Mouse (Mus musculus) limb, embryonic 14.5 days (tissue): ENCODE data around the gene Fam167b. TPM values are rescaled to one million over a fixed set of nuclear protein-coding genes. Genes with fewer than 3 reads are reported as not detected.
A peak's percentile ranks its signal among the peaks of the same experiment; 100 is the strongest.

Experiments used
- ATAC-seq: fragments of 200-750 bp; cut with Nextera tagmentation; 2 replicates; pipeline ENCODE4 v1.8.0; 2017; ENCODE audit warnings: low read depth, moderate number of reproducible peaks, moderate TSS enrichment; ENCODE audit not compliant: low FRiP score
- DNase-seq: peaks from one replicate; pipeline ENCODE4 v3.0.0-alpha.2; 2015; ENCODE audit warnings: low spot score
- H3K27ac ChIP-seq: fragments of 300-500 bp; sonication (generic); replicated peaks from 2 replicates; pipeline ENCODE4 v1.5.1; 2014; ENCODE audit warnings: low read depth, mild to moderate bottlenecking, low read length, moderate library complexity, mixed read lengths
- H3K27me3 ChIP-seq: fragments of 300-500 bp; sonication (generic); 2 replicates; pipeline ENCODE4 v1.6.1; 2014; ENCODE audit warnings: low read length, mixed read lengths; ENCODE audit not compliant: control insufficient read depth, insufficient read depth
- H3K36me3 ChIP-seq: fragments of 300-500 bp; sonication (generic); 2 replicates; pipeline ENCODE4 v1.6.1; 2014; ENCODE audit warnings: mild to moderate bottlenecking, low read length, moderate library complexity, mixed read lengths; ENCODE audit not compliant: control insufficient read depth, insufficient read depth
- H3K4me1 ChIP-seq: fragments of 300-500 bp; sonication (generic); 2 replicates; pipeline ENCODE4 v1.6.1; 2014; ENCODE audit warnings: antibody characterized with exemption, low read length, mixed read lengths; ENCODE audit not compliant: control insufficient read depth, insufficient read depth
- H3K4me2 ChIP-seq: fragments of 300-500 bp; sonication (generic); replicated peaks from 2 replicates; pipeline ENCODE4 v1.6.1; 2014; ENCODE audit warnings: low read depth, mild to moderate bottlenecking, low read length, moderate library complexity; ENCODE audit not compliant: severe bottlenecking
- H3K4me3 ChIP-seq: fragments of 300-500 bp; sonication (generic); replicated peaks from 2 replicates; pipeline ENCODE4 v1.5.1; 2014; ENCODE audit warnings: low read length
- H3K9ac ChIP-seq: fragments of 300-500 bp; sonication (generic); 2 replicates; pipeline ENCODE4 v1.6.1; 2014; ENCODE audit warnings: mild to moderate bottlenecking, low read depth, low read length, moderate library complexity; ENCODE audit not compliant: severe bottlenecking
- H3K9me3 ChIP-seq: fragments of 300-500 bp; sonication (generic); 2 replicates; pipeline ENCODE4 v1.6.1; 2016; ENCODE audit warnings: low read length; ENCODE audit not compliant: control insufficient read depth
- POLR2A ChIP-seq: fragments of 200-500 bp; IDR thresholded peaks from 2 replicates; pipeline ENCODE4 v1.8.0; 2012; ENCODE audit warnings: inconsistent platforms, mild to moderate bottlenecking, moderate library complexity, borderline replicate concordance; ENCODE audit not compliant: insufficient read depth, insufficient read length; ENCODE audit errors: extremely low read depth
- WGBS: fragments of 180-500 bp; shearing (Covaris S2); extraction: QIAGEN DNeasy Blood & Tissue Kit; methylation state at CpG from one replicate; pipeline ENCODE4 v1.1.7; 2014; 5-methylcytosine and 5-hydroxymethylcytosine counted together
- polyA plus RNA-seq, 2 experiments: library from polyadenylated mRNA; depleted of rRNA in 1 of 2; stranded (reverse) in 1 of 2; unstranded in 1 of 2; fragments of >200 nt; fragmentation: Nextera tagmentation in 1 of 2; extraction: Ambion mirVana in 1 of 2; gene quantifications; 2 replicates each; pipeline versions ENCODE4 v1.2.1 to v1.2.3; 2012 to 2014

Gene Fam167b
- 7.3 and 8.2 TPM in 2 replicates for polyA plus RNA-seq (2012; rRNA removed)
- 4.1 and 5.3 TPM in 2 replicates for polyA plus RNA-seq (2014; fragmentation: Nextera tagmentation; extraction: Ambion mirVana)

- DNase-seq (no peak), ATAC-seq (no peak)
- H3K36me3 ChIP-seq = no peaks in the 10 kb centered on the region
- WGBS = 90% methylated on average over 5 of the region's 5 CpGs
- TF ChIP-seq POLR2A = no peak
- no peak within 1 kb of the TSS for H3K4me3 ChIP-seq
- H3K27me3 ChIP-seq = no peaks in the 10 kb centered on the region
- no peak within 1 kb of the TSS for H3K9ac ChIP-seq
- H3K4me1 ChIP-seq = no peaks in the 10 kb centered on the region; the same call in 1 of the 2 replicates
- H3K27ac ChIP-seq = no peak within 1 kb of the TSS
- H3K4me2 ChIP-seq = no peak within 1 kb of the TSS
- H3K9me3 ChIP-seq = no peaks in the 10 kb centered on the region
Measured at GRCm38 (mm10) chr4:129578466-129578865, at the start of gene Fam167b. TSS of gene Fam167b (minus strand) at chr4:129578549.

GRCm38 (mm10) chr4:129626035-129626434, 47.7 kb upstream of the Fam167b start:
- 72% methylated on average over 6 of the region's 6 CpGs for WGBS
- no peak overlapping the region for H3K4me2 ChIP-seq
- no peak overlapping the region for H3K4me3 ChIP-seq
- H3K36me3 ChIP-seq = peaks cover 51% of the 10 kb centered on the region
- DNase-seq = no peak
- H3K27me3 ChIP-seq = no peaks in the 10 kb centered on the region
- no peak overlapping the region for H3K9ac ChIP-seq
- TF ChIP-seq POLR2A = no peak
- H3K9me3 ChIP-seq = no peaks in the 10 kb centered on the region
- H3K27ac ChIP-seq = no peak overlapping the region
- H3K4me1 ChIP-seq = peaks cover 19% of the 10 kb centered on the region
- no peak for ATAC-seq

- Histone ChIP-seq H3K9ac (no peak overlapping the region), H3K4me2 (peak overlapping the region; percentile 88), H3K4me1 (peaks cover 19% of the 10 kb centered on the region), H3K9me3 (no peaks in the 10 kb centered on the region), H3K36me3 (peaks cover 45% of the 10 kb centered on the region), H3K27me3 (no peaks in the 10 kb centered on the region), H3K27ac (no peak overlapping the region), H3K4me3 (no peak overlapping the region)
- 41% methylated on average over 4 of the region's 4 CpGs for WGBS
- no peak for TF ChIP-seq POLR2A
- ATAC-seq (no peak), DNase-seq (no peak)
Measured at GRCm38 (mm10) chr4:129625496-129625895, 47.1 kb upstream of the Fam167b start.

- ATAC-seq (no peak), DNase-seq (peak; percentile 56)
- peaks cover 19% of the 10 kb centered on the region for H3K4me1 ChIP-seq
- peak overlapping the region; percentile 88 for H3K4me2 ChIP-seq
- peak overlapping the region; percentile 76 for H3K9ac ChIP-seq
- H3K9me3 ChIP-seq = no peaks in the 10 kb centered on the region
- no peak for TF ChIP-seq POLR2A
- no peaks in the 10 kb centered on the region for H3K27me3 ChIP-seq
- 5% methylated on average over 6 of the region's 6 CpGs for WGBS
- H3K27ac ChIP-seq = peak overlapping the region; percentile 83
- H3K4me3 ChIP-seq = peak overlapping the region; percentile 60
- H3K36me3 ChIP-seq = peaks cover 40% of the 10 kb centered on the region
Measured at GRCm38 (mm10) chr4:129625029-129625370, 46.7 kb upstream of the Fam167b start.

- Histone ChIP-seq H3K4me2 (peak overlapping the region; percentile 88), H3K36me3 (peaks cover 35% of the 10 kb centered on the region), H3K27me3 (no peaks in the 10 kb centered on the region), H3K27ac (peak overlapping the region; percentile 83), H3K9ac (peak overlapping the region; percentile 76), H3K9me3 (no peaks in the 10 kb centered on the region), H3K4me3 (peak overlapping the region; percentile 60), H3K4me1 (peaks cover 19% of the 10 kb centered on the region)
- DNase-seq (peak; percentile 93), ATAC-seq (peak; percentile 87)
- 0 out of 2 replicates have a peak, but pooled peaks have one; percentile 30 for TF ChIP-seq POLR2A
- 1% methylated on average over 18 of the region's 18 CpGs for WGBS
Measured at GRCm38 (mm10) chr4:129624281-129625028, 46.1 kb upstream of the Fam167b start.
